ENCODE assay signal across 8 mouse cellular contexts in genomic region chr14:62226576-62227047, GRCm38 (mm10).
A peak's percentile ranks its signal among the peaks of the same experiment; 100 is the strongest.
DNase-seq lines count a peak whose midpoint lies in the region; ATAC-seq lines count a peak whose summit lies in the region.

No protein-coding gene starts in this region.

- DNase-seq in gastrocnemius, postnatal 14 days, result peak; percentile 8
- no peak for DNase-seq in gastrocnemius, adult 8-10 months (ENCODE audit: low spot score in 2 of 2)
- peak; percentile 25 for DNase-seq in thymus, postnatal 0 days (ENCODE audit: low spot score)
- no peak for DNase-seq in thymus, postnatal 10 days (ENCODE audit: low spot score in 2 of 2)
- peak; percentile 45 for DNase-seq in gonadal fat pad, adult 2 months (ENCODE audit: low read depth)
- peak; percentile 15 to 32 for DNase-seq in left cerebral cortex, postnatal 36 days (ENCODE audit: low spot score in 2 of 2)
- DNase-seq in urinary bladder, postnatal 10 days (ENCODE audit: low spot score), result no peak

- intact Hi-C loops in gastrocnemius, postnatal 14 days (cut with DNase I; ENCODE audit: low total_unique reads), result no loop called here
- intact Hi-C loops in left cerebral cortex, postnatal 36 days (cut with DNase I), result no loop called here

- no peak for ATAC-seq in erythroblast, adult 5-6 weeks (replicated peaks; ENCODE audit: low FRiP score, poor library complexity, severe bottlenecking)

Comparison
In these comparisons a context has a peak if more than half of its experiments do, and no peak if none do; other contexts are left out.
1. DNase-seq: peak in gastrocnemius, postnatal 14 days (single experiment), thymus, postnatal 0 days (single experiment), gonadal fat pad, adult 2 months (single experiment) and left cerebral cortex, postnatal 36 days (2 of 2); none in gastrocnemius, adult 8-10 months (0 of 2), thymus, postnatal 10 days (0 of 2) and urinary bladder, postnatal 10 days (single experiment).